Mouse (Mus musculus): ENCODE measurements at regions not wholly inside any gene's neighbourhood (a gene's known extent, or its start where the extent isn't known, plus 50 kb on each side); places are given as distances from the start of the nearest gene placed in this dataset.

GRCm38 (mm10) chr3:143527274-143527673, 645.5 kb upstream of the Pkn2 start:
- no peak for TF ChIP-seq CTCF (IDR thresholded peaks at IDR 0.05; ENCODE audit: low read depth, low read length)
- TF ChIP-seq POLR2A (IDR thresholded peaks at IDR 0.05; ENCODE audit: insufficient read depth, low read length), result no peak
